Mouse (Mus musculus): ENCODE measurements around the gene Hes7. TPM values are rescaled to one million over a fixed set of nuclear protein-coding genes. Genes with fewer than 3 reads are reported as not detected.

Hes7 gene
- total RNA-seq (2017): 0.23 TPM in 1 of 2 replicates, not detected in the other

DNA sequence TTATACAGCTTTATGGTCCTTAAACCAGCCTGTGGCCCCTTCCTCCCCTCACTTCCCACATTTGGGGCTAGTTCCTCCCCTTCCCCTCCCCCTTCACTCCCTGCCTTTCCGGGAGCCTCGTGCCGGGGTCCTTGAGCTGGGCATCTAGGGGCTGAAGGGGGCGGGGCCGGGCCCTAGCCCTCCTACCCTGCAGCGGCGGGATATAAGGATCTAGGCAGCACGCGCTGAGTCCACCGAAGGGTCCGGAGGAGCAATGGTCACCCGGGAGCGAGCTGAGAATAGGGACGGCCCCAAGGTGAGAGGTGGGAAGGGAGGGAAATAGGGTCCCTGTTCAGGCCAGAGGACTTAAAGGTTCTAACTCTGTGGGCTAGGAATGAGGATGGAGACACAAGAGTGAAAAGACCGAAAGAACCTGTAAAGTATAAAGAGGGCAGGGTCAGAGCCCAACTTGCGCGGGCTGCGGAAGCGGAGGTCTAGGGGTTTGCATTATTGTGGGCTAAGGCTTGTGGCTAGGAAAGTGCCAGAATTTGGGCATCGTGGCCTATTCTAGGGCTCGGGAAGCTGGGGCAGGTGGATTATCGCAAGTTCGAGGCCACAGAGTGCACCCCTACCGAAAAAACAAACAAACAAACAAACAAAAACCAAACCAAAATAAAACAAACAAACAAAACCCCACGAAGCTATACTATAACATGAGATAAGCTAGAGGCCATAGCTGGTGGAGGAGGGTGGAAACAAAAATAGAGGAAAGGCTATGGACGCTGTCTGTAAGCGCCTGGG, at the start of gene Hes7:
Gene Hes7 (plus strand): TSS at position 184 of the 780 bp plus-strand sequence.
- ATAC-seq (ENCODE audit: extremely low read depth, insufficient number of reproducible peaks, low FRiP score, poor library complexity, severe bottlenecking): no peak

- peak; percentile 70 for ATAC-seq (ENCODE audit: extremely low read depth, insufficient number of reproducible peaks, low FRiP score, poor library complexity, severe bottlenecking)
Observed at GRCm38 (mm10) chr11:69070590-69071222, 49.5 kb upstream of the Hes7 start, which contains the start of gene Tmem107. Gene Tmem107 (plus strand): TSS chr11:69070806.

GRCm38 (mm10) chr11:69071262-69071661, 48.9 kb upstream of the Hes7 start:
- no peak for ATAC-seq (ENCODE audit: extremely low read depth, insufficient number of reproducible peaks, low FRiP score, poor library complexity, severe bottlenecking)

DNA sequence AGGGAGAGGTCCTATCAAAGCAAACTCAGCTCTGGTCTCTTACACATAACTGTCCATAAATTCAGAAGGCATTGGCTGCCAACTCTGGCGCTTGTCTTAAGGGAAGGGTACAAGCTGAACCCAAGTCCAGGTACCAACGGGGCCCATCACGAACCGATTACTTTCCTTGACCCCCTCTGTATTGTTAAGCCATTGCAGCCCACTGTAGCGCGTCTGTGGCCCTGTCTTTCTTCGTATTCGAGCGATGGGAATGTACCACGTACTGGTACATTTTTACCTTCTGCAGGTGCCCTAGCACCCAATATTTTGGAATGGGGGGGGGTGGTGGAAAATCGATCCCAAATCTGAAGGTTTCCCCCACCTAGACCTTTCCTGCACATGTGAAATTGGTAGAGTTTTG, 48.0 kb upstream of the Hes7 start:
- no peak for ATAC-seq (ENCODE audit: extremely low read depth, insufficient number of reproducible peaks, low FRiP score, poor library complexity, severe bottlenecking)

DNA sequence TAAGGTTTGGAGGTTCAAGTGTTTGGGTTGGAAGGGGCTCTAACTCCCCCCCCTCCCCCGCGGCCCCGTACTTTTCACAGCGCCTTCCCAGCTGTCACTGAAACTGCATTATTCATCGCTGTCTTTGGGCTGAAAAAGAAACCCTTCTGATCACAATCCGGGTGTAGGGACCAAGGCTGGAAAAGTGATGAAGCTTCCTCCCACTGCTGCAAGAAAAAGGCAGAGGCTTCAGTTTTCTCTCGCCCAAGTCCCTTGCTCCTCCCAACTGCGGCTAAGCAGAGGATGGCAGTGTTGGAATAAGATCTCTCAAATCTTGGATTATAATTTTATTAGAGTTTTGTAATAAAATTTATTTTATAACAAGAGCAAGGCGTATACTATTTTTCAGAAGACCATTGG, 47.5 kb upstream of the Hes7 start:
- ATAC-seq (ENCODE audit: extremely low read depth, insufficient number of reproducible peaks, low FRiP score, poor library complexity, severe bottlenecking): no peak

GRCm38 (mm10) chr11:69073065-69073888, 46.9 kb upstream of the Hes7 start:
- ATAC-seq (ENCODE audit: extremely low read depth, insufficient number of reproducible peaks, low FRiP score, poor library complexity, severe bottlenecking): peak; percentile 65

DNA sequence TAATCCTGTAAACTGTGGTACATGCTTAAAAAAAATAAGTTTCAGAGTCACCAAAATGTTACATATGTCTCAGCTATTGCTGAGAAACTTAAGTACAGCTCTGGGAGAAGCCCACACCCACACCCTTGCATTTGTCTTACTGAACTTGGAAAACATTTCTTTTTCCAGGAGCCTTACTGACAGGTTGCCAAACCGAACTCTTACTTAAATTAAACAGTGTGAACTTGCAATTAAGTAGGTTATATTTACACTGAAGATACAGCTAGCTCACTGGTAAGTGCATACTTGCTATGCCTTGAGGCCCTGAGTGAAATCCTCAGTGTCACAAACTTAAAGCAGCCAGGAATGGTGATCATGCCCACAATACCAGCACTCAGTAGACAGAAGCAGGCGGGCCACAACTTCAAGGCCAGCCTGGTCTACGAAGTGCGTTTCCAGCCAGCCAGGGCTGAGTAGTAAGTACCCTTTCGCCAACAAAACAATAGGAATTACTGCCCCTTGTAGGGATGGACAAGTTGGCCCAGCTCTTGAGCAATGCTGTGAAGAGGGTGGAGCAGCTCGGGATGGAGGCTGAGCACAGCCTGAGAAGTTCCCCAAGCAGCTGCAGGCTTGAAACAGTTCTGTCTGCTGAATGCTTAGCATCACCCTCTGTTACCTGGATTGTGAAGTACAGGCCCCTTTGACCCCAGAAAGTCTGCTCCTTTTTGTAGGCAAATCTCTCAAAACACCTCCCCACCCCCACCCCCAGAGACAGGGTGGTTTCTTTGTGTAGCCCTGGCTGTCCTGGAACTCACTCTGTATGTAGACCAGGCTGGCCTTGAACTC, 46.0 kb upstream of the Hes7 start:
- no peak for ATAC-seq (ENCODE audit: extremely low read depth, insufficient number of reproducible peaks, low FRiP score, poor library complexity, severe bottlenecking)

GRCm38 (mm10) chr11:69074776-69075069, 45.5 kb upstream of the Hes7 start:
- ATAC-seq (ENCODE audit: extremely low read depth, insufficient number of reproducible peaks, low FRiP score, poor library complexity, severe bottlenecking): no peak

DNA sequence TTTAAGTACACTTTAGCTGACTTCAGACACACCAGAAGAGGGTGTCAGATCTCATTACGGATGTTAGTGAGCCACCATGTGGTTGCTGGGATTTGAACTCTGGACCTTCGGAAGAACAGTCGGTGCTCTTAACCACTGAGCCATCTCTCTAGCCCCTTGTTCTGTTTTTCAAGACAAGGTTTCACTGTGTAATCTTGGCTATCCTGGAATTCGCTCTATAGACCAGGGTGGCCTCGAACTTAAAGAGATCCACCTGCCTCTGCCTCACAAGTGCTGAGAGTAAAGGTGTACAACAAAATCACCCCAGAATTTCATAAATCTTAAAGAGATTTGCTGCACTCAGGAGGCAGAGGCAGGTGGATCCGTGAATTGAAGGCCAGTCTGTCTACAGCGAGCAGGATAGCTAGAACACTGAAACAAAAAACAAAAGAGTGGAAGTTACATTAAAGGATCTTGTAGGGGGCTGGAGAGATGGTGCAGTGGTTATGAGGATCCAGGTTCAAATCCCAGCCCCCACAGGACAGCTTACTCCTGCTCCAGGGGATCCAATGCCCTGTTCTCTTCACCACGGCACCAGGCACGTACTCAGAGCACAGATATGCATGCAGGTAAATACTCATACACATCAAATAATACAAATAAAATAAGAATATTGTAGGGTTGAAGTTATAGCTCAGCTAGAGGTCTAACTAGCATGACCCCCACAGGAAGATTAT, 44.3 kb upstream of the Hes7 start:
- no peak for ATAC-seq (ENCODE audit: extremely low read depth, insufficient number of reproducible peaks, low FRiP score, poor library complexity, severe bottlenecking)

DNA sequence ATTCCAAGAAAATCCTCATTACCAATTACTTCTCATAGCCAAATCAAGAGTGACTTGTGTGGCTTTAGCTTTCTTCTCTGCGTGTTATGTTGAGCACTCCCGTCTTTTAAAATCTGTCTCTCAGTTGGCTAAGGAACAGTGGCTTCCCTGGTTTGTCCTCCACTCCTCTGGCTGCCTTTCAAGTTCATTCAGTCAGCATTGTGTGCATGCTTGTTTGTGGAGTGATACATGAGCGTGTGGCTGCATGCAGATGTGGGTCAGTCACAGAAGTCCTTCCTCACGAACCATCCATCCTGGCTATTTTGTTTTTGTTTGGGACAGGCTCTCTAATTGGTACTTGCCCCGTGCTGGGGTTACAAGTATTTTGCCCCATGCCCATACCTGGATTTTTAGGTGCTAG, 43.6 kb upstream of the Hes7 start:
- ATAC-seq (ENCODE audit: extremely low read depth, insufficient number of reproducible peaks, low FRiP score, poor library complexity, severe bottlenecking): no peak

DNA sequence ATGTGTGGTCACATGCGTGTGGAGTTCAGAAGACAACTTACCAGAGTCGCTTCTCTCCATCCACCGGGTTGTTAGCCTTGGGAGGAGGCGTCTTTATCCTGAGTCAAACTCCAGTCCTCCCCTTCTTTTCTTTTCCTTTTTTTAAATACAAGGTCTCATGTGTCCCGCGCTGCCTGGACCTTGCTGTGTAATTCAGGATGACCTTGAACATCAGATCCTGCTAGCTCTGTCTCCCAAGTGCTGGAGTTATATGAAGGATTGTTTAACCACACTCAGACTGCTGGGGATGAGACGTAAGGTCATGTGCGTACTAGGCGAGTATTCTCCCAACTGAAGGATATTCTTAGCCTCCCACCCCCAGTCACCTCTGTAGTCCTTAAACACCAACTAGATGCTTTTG, 42.9 kb upstream of the Hes7 start:
- ATAC-seq (ENCODE audit: extremely low read depth, insufficient number of reproducible peaks, low FRiP score, poor library complexity, severe bottlenecking): no peak

- ATAC-seq (ENCODE audit: extremely low read depth, insufficient number of reproducible peaks, low FRiP score, poor library complexity, severe bottlenecking): no peak
Observed at GRCm38 (mm10) chr11:69078041-69078440, 42.2 kb upstream of the Hes7 start.

DNA sequence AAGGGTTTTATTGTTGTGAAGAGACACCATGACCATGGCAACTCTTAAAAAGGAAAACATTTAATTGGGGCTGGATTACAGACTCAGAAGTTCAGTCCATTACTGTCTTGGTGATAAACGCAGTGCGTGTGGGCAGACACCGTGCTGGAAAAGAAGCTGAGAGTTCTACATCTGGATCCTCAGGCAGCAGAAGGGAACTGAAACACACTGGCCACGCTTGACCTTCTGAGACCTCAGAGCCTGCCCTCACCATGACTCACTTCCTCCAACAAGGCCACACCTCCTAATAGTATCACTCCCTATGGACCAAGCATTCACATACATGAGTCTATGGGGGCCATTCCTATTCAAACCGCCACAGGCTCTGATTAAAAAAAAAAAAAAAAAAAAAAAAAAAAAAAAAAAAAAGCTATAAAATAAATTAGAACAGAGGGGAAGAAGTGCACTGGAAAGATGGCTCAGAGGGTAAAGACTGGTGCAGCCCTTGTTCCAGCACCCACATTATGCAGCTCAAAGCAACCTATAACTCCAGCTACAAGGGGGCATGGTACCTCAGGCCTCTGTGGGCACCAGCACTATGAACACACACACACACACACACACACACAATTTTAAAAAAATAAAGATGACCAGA, 41.3 kb upstream of the Hes7 start:
- peak; percentile 75; the same call in 1 of the 2 replicates for ATAC-seq (ENCODE audit: extremely low read depth, insufficient number of reproducible peaks, low FRiP score, poor library complexity, severe bottlenecking)

GRCm38 (mm10) chr11:69080102-69080854, 39.9 kb upstream of the Hes7 start:
- ATAC-seq (ENCODE audit: extremely low read depth, insufficient number of reproducible peaks, low FRiP score, poor library complexity, severe bottlenecking): no peak

DNA sequence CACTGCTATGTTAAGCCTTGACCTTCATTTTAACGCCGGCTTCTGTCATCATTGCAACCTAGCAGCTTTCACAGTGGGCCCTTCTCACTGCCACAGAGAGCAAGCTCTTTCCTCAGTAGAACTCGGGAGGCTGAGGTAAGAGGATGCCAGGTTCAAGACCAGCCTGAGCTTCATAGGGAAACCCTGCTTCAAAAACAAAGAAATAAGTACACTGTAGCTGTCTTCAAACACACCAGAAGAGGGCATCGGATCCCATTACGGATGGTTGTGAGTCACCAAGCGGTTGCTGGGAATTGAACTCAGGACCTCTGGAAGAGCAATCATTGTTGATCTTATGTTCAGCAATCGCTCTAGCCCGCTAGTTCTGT, 39.4 kb upstream of the Hes7 start:
- ATAC-seq (ENCODE audit: extremely low read depth, insufficient number of reproducible peaks, low FRiP score, poor library complexity, severe bottlenecking): no peak

DNA sequence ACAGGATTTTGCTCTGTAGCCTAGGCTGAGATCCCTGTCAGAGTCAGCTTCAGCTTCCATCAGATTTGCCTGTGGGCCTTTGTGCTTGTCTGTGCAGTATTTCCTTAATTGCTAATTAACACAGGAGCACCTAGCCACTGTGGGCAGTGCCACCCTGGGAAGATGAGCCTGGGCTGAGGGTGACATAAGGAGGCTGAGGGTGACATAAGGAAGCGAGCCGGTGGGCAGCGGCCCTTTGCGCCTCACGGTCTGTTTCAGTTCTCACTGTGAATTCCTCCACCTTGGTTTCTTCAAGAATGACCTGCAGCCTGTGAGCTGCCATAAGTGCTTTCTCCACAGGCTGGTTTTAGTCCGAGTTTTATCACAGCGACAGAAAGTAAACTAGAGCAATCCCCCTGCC, 38.6 kb upstream of the Hes7 start:
- ATAC-seq (ENCODE audit: extremely low read depth, insufficient number of reproducible peaks, low FRiP score, poor library complexity, severe bottlenecking): no peak

DNA sequence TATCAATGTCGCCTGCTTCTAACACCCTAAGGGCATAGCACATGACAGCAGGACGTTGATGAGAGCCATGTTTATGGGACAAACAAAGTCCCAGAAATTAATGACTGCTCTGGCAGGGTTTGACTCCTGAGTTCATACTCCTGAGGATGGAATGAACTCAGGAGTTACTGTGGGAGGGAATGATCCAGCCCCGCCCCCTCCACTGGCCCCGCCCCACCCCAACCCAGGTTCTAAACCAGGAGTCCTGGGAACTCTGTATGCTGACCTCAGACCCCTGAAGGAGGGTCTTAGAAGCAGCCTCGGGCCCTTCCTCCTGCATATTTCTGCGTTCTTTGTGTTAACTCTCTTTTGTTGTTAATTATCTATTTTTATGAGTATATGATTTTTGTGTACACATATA, 34.6 kb upstream of the Hes7 start:
- ATAC-seq (ENCODE audit: extremely low read depth, insufficient number of reproducible peaks, low FRiP score, poor library complexity, severe bottlenecking): no peak
